Mouse (Mus musculus): ENCODE measurements at regions not wholly inside any gene's neighbourhood (a gene's known extent, or its start where the extent isn't known, plus 50 kb on each side); places are given as distances from the start of the nearest gene placed in this dataset.

GRCm38 (mm10) chr16:52601068-52601829, 147.4 kb upstream of the Alcam start:
- DNase-seq = no peak

DNA sequence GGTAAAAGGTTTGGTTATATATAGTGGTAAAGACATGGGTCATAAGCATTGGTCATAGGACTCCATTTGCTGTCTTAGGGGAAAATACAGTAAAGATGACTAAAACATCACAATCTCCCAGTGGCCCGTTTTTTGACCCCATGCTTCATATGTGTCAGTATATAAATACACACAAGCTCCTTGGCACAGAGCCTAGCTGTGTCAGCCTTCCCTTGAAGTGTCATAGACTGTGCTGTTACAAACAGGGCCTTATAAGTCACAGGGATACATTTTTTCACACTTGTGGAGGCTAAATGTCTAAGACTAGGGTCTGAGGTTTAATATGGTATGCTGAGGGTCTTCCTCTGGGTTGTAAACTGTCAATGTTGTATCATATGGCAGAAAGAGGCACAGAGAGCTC, 144.4 kb upstream of the Alcam start:
- no peak for DNase-seq

DNA sequence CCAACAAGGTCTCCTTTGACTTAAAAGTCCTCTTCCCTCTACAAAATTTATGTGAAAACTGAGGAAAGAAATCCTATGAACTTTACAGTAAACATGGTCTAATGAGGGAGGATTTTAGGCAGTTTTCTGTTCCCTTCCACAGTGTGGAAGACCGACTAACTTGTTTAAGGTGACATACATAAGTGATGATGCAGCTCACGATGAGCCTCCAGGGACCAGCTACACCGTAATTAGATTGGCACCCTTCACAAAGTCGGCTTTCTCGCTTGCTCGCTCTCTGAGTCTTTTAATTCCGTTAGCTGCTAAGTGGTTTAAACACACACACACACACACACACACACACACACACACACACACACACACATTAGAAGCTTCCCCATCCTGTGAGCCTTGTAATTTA, 143.3 kb upstream of the Alcam start:
- no peak for DNase-seq

GRCm38 (mm10) chr16:52588291-52588781, 134.5 kb upstream of the Alcam start:
- no peak for DNase-seq

DNA sequence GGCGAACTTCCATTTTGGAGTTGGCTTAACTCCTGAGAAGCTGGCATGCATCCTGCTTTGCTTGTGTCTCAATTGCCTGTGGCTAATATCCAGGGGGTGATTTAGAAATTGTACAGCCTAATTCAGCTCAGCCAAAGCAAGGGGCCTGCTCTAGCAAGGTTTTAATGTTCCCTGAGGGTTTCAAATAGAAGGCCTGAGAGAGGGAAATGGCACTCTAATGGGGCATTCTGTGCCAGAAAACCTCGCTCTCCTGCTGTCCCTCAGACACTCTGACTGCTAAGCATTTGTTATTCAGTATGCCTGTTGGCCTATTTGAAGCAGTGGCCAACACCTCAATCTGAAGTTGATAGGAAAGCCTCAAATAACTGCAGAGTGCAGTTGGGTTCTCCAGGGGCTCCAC, 115.2 kb upstream of the Alcam start:
- DNase-seq = peak in 1 of 2 experiments; percentile 1

DNA sequence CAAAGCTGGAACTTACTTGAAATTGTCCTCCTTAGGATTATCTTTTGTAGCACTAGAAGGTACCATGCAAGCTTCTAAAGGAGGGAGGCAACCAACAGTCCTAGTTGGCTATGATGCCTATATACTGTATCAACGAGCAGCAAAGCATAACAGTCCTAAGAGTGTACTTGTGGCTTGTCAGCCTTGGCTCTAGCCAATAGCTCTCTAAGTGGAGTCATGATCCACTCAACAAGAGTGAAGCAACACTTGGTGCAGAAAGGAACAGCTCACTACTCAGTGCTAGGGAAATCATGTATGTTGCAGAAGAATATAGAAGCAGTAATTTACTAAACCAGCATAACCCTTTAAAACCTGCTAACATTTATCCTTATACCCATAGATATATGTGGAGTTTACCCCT, 82.4 kb upstream of the Alcam start:
- DNase-seq = no peak

DNA sequence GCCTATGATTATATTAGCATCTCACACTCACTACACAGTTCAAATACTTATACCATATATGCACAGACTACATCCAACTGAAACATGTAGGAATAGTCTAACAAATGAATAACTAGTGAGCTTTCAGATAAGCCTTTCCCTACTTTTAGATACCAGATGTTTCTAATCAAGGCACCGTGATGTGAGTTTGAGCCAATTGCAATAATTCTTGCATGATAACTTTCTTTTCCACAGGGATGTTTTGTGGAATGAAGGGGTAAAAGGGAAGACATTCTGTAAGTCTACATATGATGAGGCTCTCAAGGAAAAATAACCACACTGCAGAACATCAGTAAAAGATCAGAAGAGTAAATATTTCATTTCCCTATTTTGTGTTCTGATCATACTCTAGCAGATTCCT, 80.7 kb upstream of the Alcam start:
- no peak for DNase-seq

DNA sequence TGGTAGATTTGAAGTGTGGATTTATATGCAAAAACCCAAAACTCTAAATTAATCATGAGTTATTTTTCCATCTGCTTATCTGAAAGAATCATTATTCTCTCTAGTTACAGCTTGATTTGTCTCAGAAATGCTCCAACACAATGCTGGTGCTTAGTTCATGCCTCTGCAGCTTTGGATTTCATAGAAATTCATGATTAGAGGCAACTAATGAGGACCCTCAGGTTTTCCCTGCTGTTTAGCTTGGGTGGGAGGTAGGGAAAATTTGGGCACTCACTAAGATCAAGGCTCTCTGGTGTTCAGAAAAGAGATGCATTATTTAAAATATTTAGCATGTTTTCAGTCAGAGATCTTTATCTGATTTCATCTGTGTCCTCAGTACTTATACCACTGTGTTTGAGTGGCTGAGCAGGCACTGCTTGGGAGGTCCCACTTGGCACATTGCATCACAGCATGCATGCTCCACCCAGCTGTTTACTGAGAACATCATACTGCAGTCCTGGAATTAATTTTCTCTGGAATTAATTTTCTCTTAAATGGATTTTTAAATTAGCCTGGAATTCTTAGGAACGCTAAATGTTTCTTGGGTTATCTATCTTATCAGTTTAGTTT, 78.7 kb upstream of the Alcam start:
- no peak for DNase-seq

DNA sequence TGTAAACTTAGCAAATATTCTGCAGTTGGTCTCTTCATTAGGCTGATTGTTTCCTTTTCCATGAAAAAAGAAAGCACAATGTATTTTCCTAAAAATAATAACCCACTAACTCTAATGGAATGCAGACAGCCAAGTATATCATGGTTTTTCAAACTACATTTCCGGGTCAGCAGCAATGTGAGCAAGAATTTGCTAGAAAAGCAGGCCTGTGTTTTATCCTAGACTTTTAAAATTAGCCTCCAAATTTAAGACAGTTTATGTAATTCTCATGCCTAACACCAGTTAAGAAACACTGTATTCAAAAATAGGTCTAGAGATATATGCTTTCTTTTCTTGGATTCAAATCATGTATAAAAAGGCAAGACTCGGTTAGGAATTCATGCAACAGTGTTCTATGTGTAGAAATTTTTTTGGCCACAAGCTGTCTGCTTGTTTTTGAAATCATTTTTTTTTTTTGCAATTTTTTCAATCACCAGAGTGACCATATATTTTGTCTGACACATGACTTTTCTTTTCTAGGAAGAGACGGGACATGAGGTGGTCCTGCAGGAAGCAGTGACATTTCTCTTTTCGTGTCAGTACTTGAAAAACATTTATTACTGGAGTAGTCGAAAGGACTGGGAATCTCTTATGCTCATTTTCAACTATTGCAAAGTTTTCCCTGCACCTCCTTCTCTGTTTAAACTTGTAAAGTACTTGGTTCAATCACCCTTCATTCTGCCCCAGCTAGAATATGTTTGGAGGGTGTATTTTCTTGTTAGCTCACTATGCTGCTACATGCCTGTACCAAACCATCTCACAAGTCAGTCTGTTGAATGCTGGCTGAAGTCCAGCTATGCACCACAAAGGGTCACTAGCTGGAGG, 59.9 kb upstream of the Alcam start:
- DNase-seq = no peak

- no peak for DNase-seq
Measured at GRCm38 (mm10) chr16:52508633-52509379, 54.9 kb upstream of the Alcam start.
